Mouse (Mus musculus) cerebellum, postnatal 25 days (tissue): ENCODE results near the gene Crybb1.

Experiments
- DNase-seq, 2 experiments: peaks; one replicate each; pipeline ENCODE4 v3.0.0; 2021; ENCODE audit warnings: mixed read lengths in 2 of 2

The Crybb1 gene

DNA sequence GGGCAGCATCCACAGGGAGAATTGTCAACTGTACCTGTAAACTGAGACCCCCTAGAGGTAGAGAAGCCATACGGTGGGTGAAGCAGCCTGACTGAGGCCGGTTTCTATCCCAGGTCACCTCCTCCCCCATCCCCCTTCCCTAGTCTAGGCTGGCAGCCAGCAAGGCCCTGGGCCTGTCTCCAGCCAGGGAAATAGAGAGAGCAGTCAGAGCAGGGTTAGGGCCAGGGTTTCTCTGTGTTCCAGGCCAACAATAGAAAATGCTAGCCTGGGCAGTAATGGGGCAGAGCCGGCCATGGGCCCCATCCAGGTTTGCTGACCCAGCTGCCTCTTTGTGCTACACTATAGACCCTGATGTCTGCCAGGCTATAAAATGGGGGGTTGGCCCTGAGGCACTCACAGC, at the start of gene Crybb1:
TSS of gene Crybb1 (plus strand) at position 390 of the 400 bp plus-strand sequence.
- DNase-seq = peak; percentile 88 to 91

DNA sequence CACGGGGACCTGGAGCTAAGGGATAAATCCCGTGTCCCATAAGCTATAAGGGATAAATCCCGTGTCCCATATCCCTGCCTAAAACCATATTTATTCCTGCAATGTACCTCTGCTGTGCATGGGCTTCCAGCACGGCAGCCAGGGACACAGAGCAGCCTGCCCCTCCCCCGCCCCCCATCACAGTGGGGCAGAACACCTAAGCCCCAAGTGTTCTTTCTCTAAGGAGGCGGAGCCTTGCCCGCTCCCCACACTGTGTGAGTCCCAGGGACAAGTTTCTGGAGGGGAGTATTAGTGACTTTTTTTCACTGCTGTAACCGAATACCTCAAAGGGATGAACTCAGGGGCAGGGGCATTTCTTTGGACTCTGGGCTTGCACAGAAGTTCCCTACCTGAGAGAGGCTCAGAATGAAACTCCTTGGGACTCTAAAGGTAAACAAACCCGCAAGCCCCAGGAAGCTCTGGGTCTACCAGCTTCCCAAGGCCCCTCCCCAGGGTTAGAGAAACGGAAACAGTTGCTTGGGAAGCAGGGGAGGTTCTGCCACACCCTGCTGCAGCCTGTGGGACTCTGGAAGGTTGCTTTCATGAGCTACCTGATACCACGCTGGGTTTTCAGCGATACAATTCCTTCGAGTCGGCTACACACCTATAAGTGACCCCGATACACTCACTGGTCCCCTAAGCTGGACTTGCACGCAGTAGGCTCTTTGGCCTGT, 48.9 kb upstream of the Crybb1 start:
- no peak for DNase-seq

GRCm38 (mm10) chr5:112208321-112208720, 47.3 kb upstream of the Crybb1 start:
- DNase-seq = no peak

- DNase-seq = peak; percentile 57 to 67
These were observed 45.5 kb upstream of the Crybb1 start for GRCm38 (mm10) chr5:112210104-112210503.

- no peak for DNase-seq
These were observed 43.7 kb upstream of the Crybb1 start for GRCm38 (mm10) chr5:112211911-112212310.

- DNase-seq = no peak
These were observed 42.8 kb upstream of the Crybb1 start for GRCm38 (mm10) chr5:112212711-112213264.

- DNase-seq = no peak
These were observed 42.0 kb upstream of the Crybb1 start for GRCm38 (mm10) chr5:112213331-112214240.

DNA sequence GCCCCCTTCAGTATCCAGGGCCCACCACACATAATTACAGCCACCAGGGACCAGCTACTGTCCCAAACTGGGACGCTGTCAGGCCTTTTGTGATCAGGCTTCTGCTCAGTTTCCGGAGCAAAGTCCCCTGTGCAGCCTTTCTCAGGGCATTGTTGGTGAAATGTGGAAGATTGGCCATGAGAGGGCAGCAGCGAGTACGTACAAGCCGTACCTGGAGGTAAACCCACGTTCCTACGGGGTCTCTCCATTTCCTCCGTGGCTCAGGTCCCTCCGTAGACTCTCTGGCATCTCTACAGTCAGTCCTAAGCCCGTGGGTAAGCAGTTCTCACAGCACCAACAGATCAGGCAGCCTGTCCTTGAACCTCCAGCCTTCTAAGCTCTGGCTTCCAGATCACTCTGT, 41.2 kb upstream of the Crybb1 start:
- DNase-seq = peak; percentile 60 to 79

DNA sequence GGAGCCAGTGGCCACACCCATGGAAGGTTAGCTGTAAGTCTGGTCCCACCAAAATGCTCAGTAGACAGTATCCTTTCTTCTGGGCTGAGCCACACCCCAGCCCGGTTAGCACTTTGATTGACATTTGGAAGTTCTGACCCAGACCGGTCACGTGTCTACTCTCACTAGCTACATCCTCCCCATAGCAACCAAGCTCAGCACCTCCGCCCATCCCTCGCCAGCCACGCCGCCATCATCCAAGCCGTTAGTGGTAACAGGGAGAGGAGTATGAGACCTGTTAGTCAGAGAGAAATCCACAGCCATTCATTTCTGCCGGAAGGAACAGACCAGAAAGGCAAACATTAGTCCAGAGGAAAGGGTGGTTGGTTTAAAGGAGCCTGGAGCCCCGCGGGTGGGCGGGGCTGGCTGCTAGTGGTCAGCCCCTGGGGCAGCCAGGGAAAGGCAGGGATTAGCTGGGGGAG, 40.3 kb upstream of the Crybb1 start:
- no peak for DNase-seq

GRCm38 (mm10) chr5:112215801-112216251, 39.8 kb upstream of the Crybb1 start:
- no peak for DNase-seq

GRCm38 (mm10) chr5:112216335-112216734, 39.3 kb upstream of the Crybb1 start:
- DNase-seq = no peak

- DNase-seq = no peak
These were observed 38.6 kb upstream of the Crybb1 start for GRCm38 (mm10) chr5:112217031-112217430.

- DNase-seq = no peak
These were observed 36.9 kb upstream of the Crybb1 start for GRCm38 (mm10) chr5:112218679-112219078.

GRCm38 (mm10) chr5:112219398-112219797, 36.2 kb upstream of the Crybb1 start:
- no peak for DNase-seq

GRCm38 (mm10) chr5:112220203-112220602, 35.4 kb upstream of the Crybb1 start:
- no peak for DNase-seq

DNA sequence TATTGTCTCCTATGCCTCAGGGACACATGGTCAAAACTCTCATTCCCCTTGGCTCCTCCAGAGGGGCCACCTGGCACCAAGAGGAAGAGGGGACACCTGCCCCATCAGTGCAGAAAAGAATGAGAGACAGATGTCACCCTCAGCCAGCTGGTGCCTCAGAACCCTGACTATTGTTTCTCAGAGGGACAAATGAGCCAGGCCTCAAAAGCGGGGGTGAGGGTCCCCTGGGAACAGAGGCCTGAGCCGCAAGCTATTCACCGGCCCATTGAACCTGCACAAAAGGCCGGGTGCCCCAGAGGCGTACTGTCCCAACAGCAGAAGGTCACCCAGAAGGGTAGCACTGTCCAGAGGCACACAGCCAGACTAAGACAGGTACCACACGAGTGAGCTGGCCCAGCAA, 30.0 kb upstream of the Crybb1 start:
- no peak for DNase-seq

GRCm38 (mm10) chr5:112227354-112227753, 28.3 kb upstream of the Crybb1 start:
- DNase-seq = no peak

- DNase-seq = no peak
These were observed 27.7 kb upstream of the Crybb1 start for GRCm38 (mm10) chr5:112227898-112228239.

DNA sequence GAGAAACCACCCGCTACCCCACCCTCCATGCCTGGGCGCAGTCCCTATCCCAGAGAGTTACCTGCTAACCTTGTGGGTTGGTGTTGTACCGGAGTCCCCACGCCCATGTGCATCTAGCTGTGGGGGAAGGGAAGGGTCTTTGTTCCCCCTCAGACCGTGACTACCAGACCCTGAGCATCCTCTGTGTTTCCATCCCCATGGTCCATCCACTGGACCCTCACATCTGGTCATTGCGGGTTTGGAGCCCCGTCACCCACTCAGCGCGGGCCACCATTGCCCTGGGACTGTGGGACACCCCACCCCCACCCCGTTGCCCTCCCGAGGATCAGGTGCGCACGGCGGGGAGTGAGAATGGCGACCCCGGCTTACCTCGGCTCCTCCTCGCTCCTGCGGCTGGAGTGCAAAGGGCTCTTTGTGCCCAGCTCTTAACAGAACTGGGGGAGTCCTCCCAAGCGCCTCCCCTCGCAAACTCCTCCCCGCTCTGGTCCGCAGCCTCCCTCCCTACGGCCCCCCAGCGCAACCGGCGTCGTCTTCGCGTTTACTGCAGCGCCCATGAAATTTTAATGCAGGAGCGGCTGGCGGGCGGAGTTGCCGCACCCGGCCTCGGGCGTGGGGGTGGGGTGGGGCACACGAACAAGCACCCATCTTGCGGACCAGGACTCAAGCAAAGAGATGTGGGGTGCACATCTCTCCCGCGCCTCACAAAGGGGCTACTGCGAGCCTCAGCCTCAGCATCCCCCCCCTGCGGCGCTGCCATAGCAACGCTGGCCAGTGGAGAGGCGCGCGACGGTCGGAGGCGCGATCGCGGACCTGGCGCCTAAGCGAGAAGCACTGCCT, 27.2 kb upstream of the Crybb1 start:
- peak; percentile 43 to 61 for DNase-seq

GRCm38 (mm10) chr5:112235806-112236205, 19.8 kb upstream of the Crybb1 start:
- DNase-seq = no peak

DNA sequence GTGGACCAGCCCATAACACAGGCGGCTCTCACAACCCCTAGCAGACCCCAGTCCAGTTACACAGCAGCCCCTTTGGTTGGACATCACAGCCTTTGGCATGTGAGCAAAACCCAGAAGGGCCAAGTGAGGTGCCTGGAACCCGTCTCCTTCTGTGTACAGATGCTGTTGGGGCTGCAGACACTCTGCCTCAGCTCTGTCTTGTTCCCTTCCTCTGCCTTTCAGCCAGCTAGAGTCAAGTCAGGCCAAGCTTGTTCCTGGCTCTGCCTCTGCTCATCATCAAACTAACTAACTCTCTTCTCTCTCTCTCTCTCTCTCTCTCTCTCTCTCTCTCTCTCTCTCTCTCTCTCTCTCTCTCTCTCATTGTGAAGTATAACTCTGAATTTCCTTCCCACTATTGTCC, 19.0 kb upstream of the Crybb1 start:
- DNase-seq = no peak

DNA sequence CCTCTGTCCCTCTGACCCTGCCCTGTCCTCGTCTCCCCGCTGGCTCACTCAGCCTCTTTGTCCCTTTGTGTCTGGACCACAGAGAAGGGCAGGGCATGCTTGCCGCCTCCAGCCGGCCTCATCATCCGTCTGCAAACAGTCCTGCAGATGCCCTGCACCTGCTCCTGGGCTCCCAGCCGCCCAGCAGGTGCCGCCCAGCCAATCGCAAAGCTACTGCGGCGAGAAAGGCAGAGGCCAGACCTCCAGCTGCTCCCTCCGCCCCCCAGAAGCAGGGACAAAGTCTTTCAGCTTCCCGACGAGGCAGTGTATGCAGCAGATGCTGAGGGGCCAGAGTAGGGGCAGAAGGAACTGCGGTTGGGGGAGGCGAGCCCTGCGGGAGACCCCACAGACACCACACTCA, 18.2 kb upstream of the Crybb1 start:
- DNase-seq = peak; percentile 33 to 41
